Mouse (Mus musculus): ENCODE measurements around the gene Srsf3. TPM values are rescaled to one million over a fixed set of nuclear protein-coding genes. Genes with fewer than 3 reads are reported as not detected.

The Srsf3 gene
- polyA plus RNA-seq, 1 experiment: 12.2 TPM

- no peak for TF ChIP-seq GATA1 (IDR thresholded peaks at IDR 0.05; ENCODE audit: low read length)
Measured at GRCm38 (mm10) chr17:29065971-29066370, 33.5 kb downstream of the Srsf3 start.

GRCm38 (mm10) chr17:29067847-29068246 lies 35.4 kb downstream of the Srsf3 start:
- no peak for TF ChIP-seq GATA1 (IDR thresholded peaks at IDR 0.05; ENCODE audit: low read length)

GRCm38 (mm10) chr17:29069063-29069462 lies 36.6 kb downstream of the Srsf3 start:
- TF ChIP-seq GATA1 (IDR thresholded peaks at IDR 0.05; ENCODE audit: low read length): no peak

GRCm38 (mm10) chr17:29071820-29072219 lies 39.4 kb downstream of the Srsf3 start:
- TF ChIP-seq GATA1 (IDR thresholded peaks at IDR 0.05; ENCODE audit: low read length): no peak

- no peak for TF ChIP-seq GATA1 (IDR thresholded peaks at IDR 0.05; ENCODE audit: low read length)
Measured at GRCm38 (mm10) chr17:29072701-29073307, 40.4 kb downstream of the Srsf3 start.

- TF ChIP-seq GATA1 (IDR thresholded peaks at IDR 0.05; ENCODE audit: low read length): no peak
Measured at GRCm38 (mm10) chr17:29073313-29073712, 40.9 kb downstream of the Srsf3 start.

GRCm38 (mm10) chr17:29074085-29074484 lies 41.7 kb downstream of the Srsf3 start:
- no peak for TF ChIP-seq GATA1 (IDR thresholded peaks at IDR 0.05; ENCODE audit: low read length)

GRCm38 (mm10) chr17:29076235-29076634 lies 43.8 kb downstream of the Srsf3 start:
- no peak for TF ChIP-seq GATA1 (IDR thresholded peaks at IDR 0.05; ENCODE audit: low read length)

GRCm38 (mm10) chr17:29077786-29078509 lies 45.5 kb downstream of the Srsf3 start:
- TF ChIP-seq GATA1 (IDR thresholded peaks at IDR 0.05; ENCODE audit: low read length): no peak

- no peak for TF ChIP-seq GATA1 (IDR thresholded peaks at IDR 0.05; ENCODE audit: low read length)
Measured at GRCm38 (mm10) chr17:29078519-29079383, 46.3 kb downstream of the Srsf3 start.

GRCm38 (mm10) chr17:29080758-29081617 lies 48.6 kb downstream of the Srsf3 start:
- peak; percentile 53 for TF ChIP-seq GATA1 (IDR thresholded peaks at IDR 0.05; ENCODE audit: low read length)

GRCm38 (mm10) chr17:29081618-29082381 lies 49.4 kb downstream of the Srsf3 start:
- no peak for TF ChIP-seq GATA1 (IDR thresholded peaks at IDR 0.05; ENCODE audit: low read length)

GRCm38 (mm10) chr17:29083586-29083985 lies 51.2 kb downstream of the Srsf3 start:
- no peak for TF ChIP-seq GATA1 (IDR thresholded peaks at IDR 0.05; ENCODE audit: low read length)

GRCm38 (mm10) chr17:29084656-29085055 lies 52.2 kb downstream of the Srsf3 start:
- no peak for TF ChIP-seq GATA1 (IDR thresholded peaks at IDR 0.05; ENCODE audit: low read length)

Measured in G1E-ER4 (cell line).